Mouse (Mus musculus): ENCODE measurements around the gene Ccdc159.

Gene Ccdc159

DNA sequence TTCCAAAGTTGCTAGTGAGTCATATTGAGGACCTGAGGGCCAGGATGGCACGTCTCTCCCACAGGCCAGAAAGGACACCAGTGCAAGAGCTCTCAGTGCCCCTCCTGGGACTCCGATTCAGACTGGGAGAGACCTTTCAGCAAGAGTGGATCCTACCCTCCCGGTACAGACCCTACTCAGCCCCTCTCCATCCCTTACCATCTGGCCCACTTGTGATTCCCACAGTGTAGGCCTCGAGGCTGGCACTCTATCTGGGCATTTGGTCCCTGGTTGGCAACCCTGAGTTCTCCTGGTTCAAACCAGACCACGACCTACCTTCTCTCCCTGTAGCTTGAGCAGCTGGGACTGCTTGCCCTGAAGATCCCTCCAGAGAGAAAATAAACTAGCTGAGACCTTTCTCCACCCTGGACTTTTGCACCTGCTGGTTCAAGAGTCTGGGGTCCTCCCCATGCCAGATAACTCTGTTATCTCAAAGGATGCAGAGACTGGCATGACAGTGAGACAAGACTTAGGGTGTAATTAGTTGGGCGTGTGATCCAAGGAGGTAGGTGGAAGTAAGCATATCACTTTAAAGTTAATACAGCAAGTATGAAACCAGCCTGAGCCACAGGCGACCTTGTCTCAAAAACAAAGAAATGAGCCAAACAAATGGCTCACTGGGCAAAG, 8.3 kb downstream of the Ccdc159 start:
- no peak for DNase-seq

- peak; percentile 75 to 80 for DNase-seq
Observed at GRCm38 (mm10) chr9:21936692-21937570, 9.7 kb downstream of the Ccdc159 start, which contains the start of gene Plppr2. Plppr2 (plus strand) TSS chr9:21937033.

GRCm38 (mm10) chr9:21937711-21938175, 10.5 kb downstream of the Ccdc159 start:
- DNase-seq = no peak

DNA sequence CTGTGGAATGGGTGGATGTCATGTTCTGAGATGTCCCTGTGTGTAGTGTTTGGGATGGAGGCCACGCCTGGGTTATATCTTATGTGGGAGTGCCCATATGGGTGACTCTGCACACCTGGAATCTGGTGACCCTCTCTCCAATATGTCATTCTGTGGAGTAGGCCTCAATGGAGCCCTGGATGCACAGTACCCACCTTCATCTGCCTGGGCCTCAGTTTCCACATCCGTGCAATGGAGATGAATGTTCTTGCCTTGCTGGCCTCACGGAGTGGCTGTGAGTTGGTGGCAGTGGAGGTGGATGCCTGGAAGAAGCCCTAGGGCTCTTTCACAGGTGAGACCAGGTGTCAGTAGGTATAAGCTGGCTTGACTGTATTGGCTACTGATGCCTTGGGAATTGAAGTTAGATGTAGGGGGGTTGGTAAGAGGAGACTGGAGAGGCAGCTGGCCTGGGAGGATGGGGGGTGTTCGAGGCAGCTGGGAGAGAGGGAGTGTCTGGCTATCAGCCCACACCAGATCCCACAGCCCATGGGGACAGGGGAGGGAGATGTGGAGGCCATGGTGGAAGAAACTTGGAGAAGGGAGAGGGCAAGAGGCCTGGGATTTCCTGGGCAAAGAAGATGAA, 11.1 kb downstream of the Ccdc159 start:
- DNase-seq = no peak

GRCm38 (mm10) chr9:21943046-21943445, 15.8 kb downstream of the Ccdc159 start:
- DNase-seq = no peak

DNA sequence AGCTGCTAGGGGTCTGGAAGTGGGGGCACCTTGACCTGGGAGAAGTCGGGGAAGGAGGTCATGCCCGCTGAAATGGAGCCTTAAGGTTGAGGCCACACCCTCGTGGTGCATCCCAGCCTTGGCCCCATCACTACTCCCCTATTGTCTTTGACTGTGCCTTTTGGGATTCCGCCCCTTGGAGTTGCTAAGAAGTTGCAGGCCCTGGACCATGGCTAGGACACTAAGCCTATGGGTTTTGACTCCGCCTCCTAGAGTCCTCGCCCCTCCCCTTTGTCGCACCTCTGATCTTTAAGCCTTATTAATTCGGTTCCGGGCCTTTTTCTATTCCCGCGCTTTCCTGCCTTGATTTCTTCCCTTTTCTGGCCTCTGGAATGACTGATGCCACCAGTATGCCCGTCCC, 16.4 kb downstream of the Ccdc159 start:
- no peak for DNase-seq

DNA sequence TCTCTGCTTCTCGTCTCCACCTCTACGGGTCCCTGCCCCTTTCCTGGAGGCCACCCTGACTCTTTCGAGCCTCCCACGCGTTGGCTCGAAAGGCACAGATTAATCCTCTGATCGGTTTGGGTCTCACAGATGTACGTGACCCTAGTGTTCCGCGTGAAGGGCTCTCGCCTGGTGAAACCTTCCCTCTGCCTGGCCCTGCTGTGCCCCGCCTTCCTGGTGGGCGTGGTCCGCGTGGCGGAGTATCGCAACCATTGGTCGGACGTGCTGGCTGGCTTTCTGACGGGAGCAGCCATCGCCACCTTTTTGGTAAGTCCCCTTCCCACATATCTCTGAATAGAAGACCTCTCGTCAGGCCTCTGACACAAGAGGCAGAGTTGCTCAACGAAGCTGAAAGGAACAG, 17.0 kb downstream of the Ccdc159 start:
- DNase-seq = no peak

GRCm38 (mm10) chr9:21947540-21948130, 20.4 kb downstream of the Ccdc159 start:
- DNase-seq = no peak

DNA sequence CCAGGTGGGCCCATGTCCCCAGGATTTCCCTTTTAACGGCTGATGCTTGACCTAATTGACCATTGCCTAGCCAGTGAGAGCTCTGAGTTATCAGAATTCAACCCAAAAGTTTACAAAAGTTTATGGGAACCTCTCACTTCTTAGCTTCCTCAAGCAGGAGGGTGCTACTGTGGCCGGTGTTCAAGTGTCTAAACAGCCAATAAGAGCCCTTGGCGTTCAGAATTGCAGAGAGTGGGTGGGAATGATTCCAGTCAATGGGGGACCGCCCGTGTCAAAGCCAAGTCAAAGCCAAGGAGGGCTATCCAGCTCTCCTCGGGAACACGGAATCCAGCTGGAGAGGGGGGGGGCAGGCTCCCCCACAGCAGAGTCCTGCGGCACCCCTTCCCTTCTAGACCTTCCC, 20.9 kb downstream of the Ccdc159 start:
- DNase-seq = no peak

- no peak for DNase-seq
Observed at GRCm38 (mm10) chr9:21948790-21949189, 21.5 kb downstream of the Ccdc159 start.

DNA sequence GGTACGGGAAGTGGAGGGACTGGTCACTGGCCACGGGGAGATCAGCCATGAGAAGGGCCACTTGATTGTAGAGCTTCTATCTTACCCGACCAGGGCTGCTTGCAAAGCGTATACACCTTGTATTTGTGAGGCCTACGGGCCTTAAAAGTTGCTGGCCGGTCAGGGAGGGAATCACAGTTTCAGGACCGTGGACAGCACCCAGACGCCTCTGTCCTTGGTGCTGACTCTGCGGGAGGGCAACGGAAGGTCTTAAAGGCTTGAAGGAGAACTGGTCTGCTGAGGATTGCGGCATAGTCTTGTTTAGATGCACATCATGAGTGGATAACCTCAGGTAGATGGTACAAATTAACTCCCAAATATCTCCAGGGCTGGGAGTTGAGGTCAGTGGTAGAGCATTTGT, 23.1 kb downstream of the Ccdc159 start:
- DNase-seq = peak in 1 of 2 experiments; percentile 63

GRCm38 (mm10) chr9:21951977-21952376, 24.7 kb downstream of the Ccdc159 start:
- no peak for DNase-seq

DNA sequence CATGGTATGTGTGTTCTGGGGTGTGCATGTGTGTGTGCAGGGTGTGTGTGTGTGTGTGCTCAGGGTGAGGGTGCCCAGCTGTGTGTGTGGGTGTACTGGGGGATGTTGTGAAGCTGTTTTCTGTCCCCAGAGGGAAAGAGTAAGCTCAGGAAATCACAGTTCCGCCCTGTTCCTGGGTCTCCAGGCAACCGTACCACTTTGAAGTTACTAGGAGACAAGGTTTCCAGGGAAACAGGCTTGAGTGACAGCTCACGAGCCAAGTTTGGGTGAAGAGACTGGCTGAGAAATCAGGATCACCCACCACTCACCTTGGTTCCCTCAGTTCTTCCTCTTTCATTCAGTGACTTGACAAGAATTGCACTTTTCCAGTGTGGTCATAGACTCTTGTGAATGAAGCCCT, 26.3 kb downstream of the Ccdc159 start:
- no peak for DNase-seq

DNA sequence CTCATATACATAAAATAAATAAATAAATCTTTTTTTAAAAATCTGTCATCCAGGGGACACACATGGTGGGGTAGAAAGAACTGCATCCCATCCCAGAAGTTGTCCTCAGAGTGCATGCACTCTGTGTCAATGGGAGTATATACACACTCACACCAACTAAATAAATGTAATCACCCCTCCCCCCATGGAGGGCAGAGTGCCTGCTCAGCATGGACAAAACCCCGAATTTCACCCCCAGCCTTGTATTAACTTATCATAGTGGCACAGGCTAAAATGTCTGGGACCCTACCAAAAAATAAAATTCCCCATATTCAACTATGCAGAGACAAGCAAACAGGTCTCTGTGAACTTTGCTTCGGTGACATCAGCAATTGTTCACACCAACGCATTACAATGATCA, 27.4 kb downstream of the Ccdc159 start:
- DNase-seq = no peak

GRCm38 (mm10) chr9:21955225-21955569, 27.9 kb downstream of the Ccdc159 start:
- no peak for DNase-seq

- peak; percentile 96 to 97 for DNase-seq
Observed at GRCm38 (mm10) chr9:21955570-21956281, 28.5 kb downstream of the Ccdc159 start, which contains the start of gene Swsap1. Swsap1 (plus strand) TSS chr9:21955755.

- DNase-seq = no peak
Observed at GRCm38 (mm10) chr9:21958372-21958771, 31.1 kb downstream of the Ccdc159 start.

DNA sequence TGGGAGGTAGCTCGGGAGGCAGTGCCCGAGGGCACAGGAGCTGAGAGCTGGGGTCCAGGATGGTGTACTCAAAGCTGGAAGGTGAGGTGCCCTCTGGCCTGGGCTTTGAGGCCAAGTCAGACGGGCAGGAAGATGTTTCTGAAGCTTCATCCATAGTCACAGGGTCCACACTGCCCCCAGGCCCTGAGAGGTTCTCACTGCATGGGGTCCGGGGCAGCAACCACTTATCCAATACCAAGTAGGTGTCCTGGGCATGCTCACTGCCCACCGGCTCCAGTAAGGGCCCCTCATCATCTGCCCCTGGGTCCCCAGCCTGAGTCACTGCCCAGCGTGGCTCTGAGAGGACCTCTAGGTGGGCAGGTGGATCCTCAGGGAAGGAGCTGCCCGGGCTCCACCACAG, 32.0 kb downstream of the Ccdc159 start:
- no peak for DNase-seq

DNA sequence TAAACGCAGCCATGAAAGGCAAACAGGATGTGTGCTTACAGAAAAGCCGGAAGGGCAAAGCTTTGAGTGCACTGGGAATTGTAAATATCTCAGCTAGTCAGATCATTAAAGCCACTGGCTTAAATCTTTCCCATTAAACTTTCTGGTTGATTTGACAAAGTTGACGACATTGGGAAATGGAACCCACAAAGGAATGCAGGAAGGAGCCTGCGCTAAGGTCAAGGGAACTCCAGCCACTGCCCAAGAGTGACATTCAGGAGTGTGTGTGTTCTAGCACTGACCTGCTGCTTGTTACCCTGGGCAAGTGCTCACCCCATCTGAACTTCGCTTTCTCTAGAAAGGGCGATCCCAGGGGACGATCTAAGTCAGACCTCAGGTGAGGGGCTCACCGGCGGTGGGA, 32.9 kb downstream of the Ccdc159 start:
- no peak for DNase-seq

- no peak for DNase-seq
Observed at GRCm38 (mm10) chr9:21960558-21961208, 33.4 kb downstream of the Ccdc159 start.

- no peak for DNase-seq
Observed at GRCm38 (mm10) chr9:21961366-21961980, 34.2 kb downstream of the Ccdc159 start.

All from spleen, adult 18-20 months (tissue).